In the genomic region with DNA sequence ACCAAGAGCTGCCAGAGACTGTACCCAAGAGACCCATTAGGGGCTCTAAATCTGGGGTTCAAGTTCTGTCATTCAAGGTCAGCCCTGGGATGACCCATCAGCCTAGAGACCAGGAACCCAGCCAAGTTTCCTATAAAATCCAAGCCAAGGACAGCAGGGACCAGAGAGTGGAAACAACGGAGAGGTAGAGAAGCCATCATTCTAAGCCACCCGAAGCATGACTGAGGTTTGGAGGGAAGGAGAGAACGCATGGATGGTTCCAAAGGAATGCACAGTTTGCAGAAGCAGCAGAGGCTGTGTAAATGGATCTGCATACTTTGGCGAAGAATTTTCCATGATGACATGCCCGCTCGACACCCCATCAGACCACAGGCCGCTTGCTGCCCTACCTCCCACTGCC, we compare ENCODE assay signal across 27 mouse cellular contexts. TPM values are rescaled to one million over a fixed set of nuclear protein-coding genes. Genes with fewer than 3 reads are reported as not detected.
A peak's percentile ranks its signal among the peaks of the same experiment; 100 is the strongest.
DNase-seq lines count a peak whose midpoint lies in the region; ATAC-seq and TF ChIP-seq lines count a peak whose summit lies in the region.
"Had no signal": no experiment of that assay in that cellular context is flagged by ENCODE, and none has a peak within 500 bp of the region (broad histone marks: within the 10 kb centered on the region; RNA-seq: fewer than 3 reads in every experiment).

No protein-coding gene starts in this region.

- 78% methylated on average over 7 of the region's 7 CpGs for WGBS in embryonic facial prominence, embryonic 14.5 days
- WGBS in embryonic facial prominence, embryonic 10.5 days, result 93% methylated on average over 7 of the region's 7 CpGs
- 54% methylated on average over 7 of the region's 7 CpGs for WGBS in kidney, postnatal 0 days
- 79% methylated on average over 7 of the region's 7 CpGs for WGBS in liver, adult 2 months
- 89% methylated on average over 7 of the region's 7 CpGs for WGBS in liver, embryonic 11.5 days

- DNase-seq in embryonic facial prominence, embryonic 14.5 days (ENCODE audit: low spot score), result peak; percentile 17
- no peak for DNase-seq in embryonic facial prominence, embryonic 10.5 days (ENCODE audit: low spot score)
- DNase-seq in kidney, postnatal 0 days (ENCODE audit: low spot score), result peak; percentile 38
- no peak for DNase-seq in kidney, postnatal 10 days
- DNase-seq in liver, adult 2 months (ENCODE audit: extremely low read depth, low read depth, low spot score), result peak; percentile 59
- DNase-seq in liver, embryonic 11.5 days (ENCODE audit: low spot score), result no peak
- DNase-seq in B cell, adult 2 months, result no peak
- DNase-seq: adrenal gland, postnatal 14 days; cerebellum, adult 11-12 months; cerebellum, adult 8-10 months; cerebellum, postnatal 10 days; cerebellum, postnatal 36 days; embryo, embryonic 11 days; forebrain, postnatal 0 days; gastrocnemius, adult 2 months; gastrocnemius, postnatal 14 days; heart, adult 11 months; heart, postnatal 10 days; heart, postnatal 36 days had no signal

- no peak for TF ChIP-seq CTCF in kidney, postnatal 0 days (IDR thresholded peaks at IDR 0.05; ENCODE audit: low read depth)
- TF ChIP-seq CTCF in liver, adult 2 months (IDR thresholded peaks at IDR 0.05; ENCODE audit: low read depth, low read length), result no peak

- no peaks in the 10 kb centered on the region for H3K36me3 ChIP-seq in embryonic facial prominence, embryonic 14.5 days (ENCODE audit: control insufficient read depth, insufficient read depth, low read length)
- peaks cover 35% of the 10 kb centered on the region for H3K36me3 ChIP-seq in embryonic facial prominence, embryonic 10.5 days (replicated peaks)
- H3K36me3 ChIP-seq in kidney, postnatal 0 days (ENCODE audit: insufficient read depth, low read length), result peaks cover 4% of the 10 kb centered on the region; the same call in 1 of the 2 replicates
- H3K36me3 ChIP-seq in liver, adult 2 months (ENCODE audit: control insufficient read depth, insufficient read depth, low read length), result peaks cover 23% of the 10 kb centered on the region
- peaks cover 12% of the 10 kb centered on the region for H3K36me3 ChIP-seq in liver, embryonic 11.5 days (ENCODE audit: control insufficient read depth, insufficient read depth, low read length)
- H3K36me3 ChIP-seq: embryonic facial prominence, embryonic 15.5 days; heart, embryonic 12.5 days; heart, embryonic 15.5 days; hindbrain, embryonic 13.5 days; intestine, embryonic 15.5 days had no signal

- H3K9me3 ChIP-seq in embryonic facial prominence, embryonic 14.5 days (ENCODE audit: control insufficient read depth, low read length), result no peaks in the 10 kb centered on the region
- no peaks in the 10 kb centered on the region for H3K9me3 ChIP-seq in embryonic facial prominence, embryonic 10.5 days
- no peaks in the 10 kb centered on the region for H3K9me3 ChIP-seq in kidney, postnatal 0 days (replicated peaks; ENCODE audit: low read length)
- no peaks in the 10 kb centered on the region for H3K9me3 ChIP-seq in liver, embryonic 11.5 days (ENCODE audit: control insufficient read depth, low read length)
- H3K9me3 ChIP-seq: embryonic facial prominence, embryonic 15.5 days; heart, embryonic 12.5 days; heart, embryonic 15.5 days; hindbrain, embryonic 10.5 days; hindbrain, embryonic 13.5 days; intestine, embryonic 15.5 days had no signal

- ATAC-seq in embryonic facial prominence, embryonic 14.5 days (ENCODE audit: low read depth), result no peak
- ATAC-seq in kidney, postnatal 0 days (replicated peaks; ENCODE audit: low FRiP score, low read depth), result 0 out of 2 replicates have a peak, but pooled peaks have one; percentile 30
- ATAC-seq in liver, embryonic 11.5 days (replicated peaks; ENCODE audit: low FRiP score), result no peak
- ATAC-seq: forebrain, embryonic 14.5 days; forebrain, postnatal 0 days; hindbrain, embryonic 16.5 days; intestine, embryonic 15.5 days had no signal

- no peak for TF ChIP-seq POLR2A in liver, adult 2 months (IDR thresholded peaks at IDR 0.05; ENCODE audit: extremely low read depth, insufficient read depth, low read length)

- H3K4me2 ChIP-seq in embryonic facial prominence, embryonic 14.5 days (ENCODE audit: low read depth, low read length), result no peak overlapping the region
- H3K4me2 ChIP-seq in kidney, postnatal 0 days (ENCODE audit: low read length), result no peak overlapping the region
- H3K4me2 ChIP-seq in liver, embryonic 11.5 days, result no peak overlapping the region
- H3K4me2 ChIP-seq: embryonic facial prominence, embryonic 15.5 days; heart, embryonic 12.5 days; heart, embryonic 15.5 days; hindbrain, embryonic 13.5 days; intestine, embryonic 15.5 days had no signal

- H3K4me3 ChIP-seq in embryonic facial prominence, embryonic 14.5 days (ENCODE audit: low read depth, low read length), result no peak overlapping the region
- no peak overlapping the region for H3K4me3 ChIP-seq in embryonic facial prominence, embryonic 10.5 days
- no peak overlapping the region for H3K4me3 ChIP-seq in kidney, postnatal 0 days (replicated peaks; ENCODE audit: low read depth, low read length)
- H3K4me3 ChIP-seq in liver, adult 2 months (ENCODE audit: insufficient read depth, low read depth, low read length), result no peak overlapping the region
- H3K4me3 ChIP-seq in liver, embryonic 11.5 days (ENCODE audit: low read depth, low read length), result no peak overlapping the region
- H3K4me3 ChIP-seq: embryonic facial prominence, embryonic 15.5 days; gastrocnemius, adult 2 months; heart, embryonic 12.5 days; heart, embryonic 15.5 days; hindbrain, embryonic 10.5 days; hindbrain, embryonic 13.5 days; intestine, embryonic 15.5 days had no signal

- no peaks in the 10 kb centered on the region for H3K27me3 ChIP-seq in embryonic facial prominence, embryonic 14.5 days (replicated peaks; ENCODE audit: control insufficient read depth, insufficient read depth, low read length)
- H3K27me3 ChIP-seq in embryonic facial prominence, embryonic 10.5 days (replicated peaks; ENCODE audit: low read depth, poor library complexity, severe bottlenecking), result no peaks in the 10 kb centered on the region
- H3K27me3 ChIP-seq in kidney, postnatal 0 days (ENCODE audit: insufficient read depth, low read length), result no peaks in the 10 kb centered on the region
- no peaks in the 10 kb centered on the region for H3K27me3 ChIP-seq in liver, adult 2 months (ENCODE audit: control insufficient read depth, insufficient read depth, low read length)
- no peaks in the 10 kb centered on the region for H3K27me3 ChIP-seq in liver, embryonic 11.5 days (replicated peaks; ENCODE audit: control insufficient read depth, insufficient read depth, low read length)
- H3K27me3 ChIP-seq: embryonic facial prominence, embryonic 15.5 days; heart, embryonic 12.5 days; heart, embryonic 15.5 days; hindbrain, embryonic 13.5 days; intestine, embryonic 15.5 days had no signal

- H3K9ac ChIP-seq in embryonic facial prominence, embryonic 14.5 days (ENCODE audit: low read depth, low read length), result no peak overlapping the region
- no peak overlapping the region for H3K9ac ChIP-seq in kidney, postnatal 0 days (ENCODE audit: low read depth, low read length)
- no peak overlapping the region for H3K9ac ChIP-seq in liver, adult 2 months (ENCODE audit: low read depth, low read length)
- no peak overlapping the region for H3K9ac ChIP-seq in liver, embryonic 11.5 days (ENCODE audit: low read depth, low read length)
- H3K9ac ChIP-seq: embryonic facial prominence, embryonic 15.5 days; forebrain, postnatal 0 days; heart, embryonic 12.5 days; heart, embryonic 15.5 days; hindbrain, embryonic 13.5 days; intestine, embryonic 15.5 days had no signal

- peaks cover 22% of the 10 kb centered on the region; the same call in 1 of the 2 replicates for H3K79me2 ChIP-seq in liver, adult 2 months (ENCODE audit: control insufficient read depth, insufficient read depth, low read length)

- no peaks in the 10 kb centered on the region for H3K4me1 ChIP-seq in embryonic facial prominence, embryonic 14.5 days (ENCODE audit: control insufficient read depth, insufficient read depth, low read length)
- H3K4me1 ChIP-seq in embryonic facial prominence, embryonic 10.5 days, result peaks cover 30% of the 10 kb centered on the region
- H3K4me1 ChIP-seq in kidney, postnatal 0 days (replicated peaks; ENCODE audit: insufficient read depth, low read length), result peaks cover 38% of the 10 kb centered on the region
- peaks cover 3% of the 10 kb centered on the region for H3K4me1 ChIP-seq in liver, adult 2 months (ENCODE audit: control insufficient read depth, insufficient read depth, low read length)
- H3K4me1 ChIP-seq in liver, embryonic 11.5 days (replicated peaks; ENCODE audit: control insufficient read depth, insufficient read depth, low read length), result peaks cover 3% of the 10 kb centered on the region; the same call in 1 of the 2 replicates
- H3K4me1 ChIP-seq: embryonic facial prominence, embryonic 15.5 days had no signal

- H3K27ac ChIP-seq in embryonic facial prominence, embryonic 14.5 days (replicated peaks; ENCODE audit: low read depth, low read length), result no peak overlapping the region
- no peak overlapping the region for H3K27ac ChIP-seq in embryonic facial prominence, embryonic 10.5 days (replicated peaks)
- H3K27ac ChIP-seq in kidney, postnatal 0 days, result no peak overlapping the region
- no peak overlapping the region for H3K27ac ChIP-seq in liver, adult 2 months (replicated peaks; ENCODE audit: insufficient read depth, low read depth, low read length)
- H3K27ac ChIP-seq in liver, embryonic 11.5 days (ENCODE audit: low read depth, low read length), result no peak overlapping the region
- H3K27ac ChIP-seq: embryonic facial prominence, embryonic 15.5 days; gastrocnemius, adult 2 months; heart, embryonic 15.5 days; hindbrain, embryonic 10.5 days; hindbrain, embryonic 13.5 days; intestine, embryonic 15.5 days had no signal

RNA-seq across cellular contexts. Expression of a gene that starts 9.5 kb away (rescaled TPM):
- 14.2 and 14.6 TPM in 2 replicates for polyA plus RNA-seq in embryonic facial prominence, embryonic 14.5 days (2014; fragmentation: Nextera tagmentation; extraction: Ambion mirVana)
- 9.2 and 11.1 TPM in 2 replicates for polyA plus RNA-seq in embryonic facial prominence, embryonic 10.5 days (2016; fragmentation: Nextera tagmentation; extraction: Ambion mirVana)
- 18.1 and 19.3 TPM in 2 replicates for polyA plus RNA-seq in kidney, postnatal 0 days (2015; fragmentation: Nextera tagmentation; extraction: Ambion mirVana)
- 4.1 and 4.6 TPM in 2 replicates for total RNA-seq in liver, adult 2 months (2014; rRNA removed)
- polyA plus RNA-seq in liver, adult 2 months (2012; rRNA removed), result 10.0 and 10.9 TPM in 2 replicates
- polyA plus RNA-seq in liver, embryonic 11.5 days (2014; fragmentation: Nextera tagmentation; extraction: Ambion mirVana), result 7.7 TPM in 2 replicates

RNA-seq across cellular contexts. Expression of a gene that starts 33.8 kb away (rescaled TPM):
- polyA plus RNA-seq in embryonic facial prominence, embryonic 14.5 days (2014; fragmentation: Nextera tagmentation; extraction: Ambion mirVana), result 4.4 and 4.9 TPM in 2 replicates
- 9.3 and 10.7 TPM in 2 replicates for polyA plus RNA-seq in embryonic facial prominence, embryonic 10.5 days (2016; fragmentation: Nextera tagmentation; extraction: Ambion mirVana)
- 12.0 and 14.8 TPM in 2 replicates for polyA plus RNA-seq in kidney, postnatal 0 days (2015; fragmentation: Nextera tagmentation; extraction: Ambion mirVana)
- 17.5 and 25.6 TPM in 2 replicates for total RNA-seq in liver, adult 2 months (2014; rRNA removed)
- polyA plus RNA-seq in liver, adult 2 months (2012; rRNA removed), result 10.3 and 13.8 TPM in 2 replicates
- 9.6 and 10.1 TPM in 2 replicates for polyA plus RNA-seq in liver, embryonic 11.5 days (2014; fragmentation: Nextera tagmentation; extraction: Ambion mirVana)

Comparison
In these comparisons a context has a peak if more than half of its experiments do, and no peak if none do; other contexts are left out.
1. DNase-seq: peak in embryonic facial prominence, embryonic 14.5 days (single experiment), kidney, postnatal 0 days (single experiment) and liver, adult 2 months (single experiment); none in embryonic facial prominence, embryonic 10.5 days (single experiment), kidney, postnatal 10 days (single experiment), liver, embryonic 11.5 days (single experiment) and B cell, adult 2 months (0 of 2).